Mouse (Mus musculus) left cerebral cortex, postnatal 25 days (tissue): ENCODE results near the gene Lin7b. TPM values are rescaled to one million over a fixed set of nuclear protein-coding genes. Genes with fewer than 3 reads are reported as not detected.
"Not testable (repeated sequence)": the region's sequence is repeated elsewhere in the genome, so short reads cannot be mapped to it uniquely, and the experiment has no call there.

Experiments used
- DNase-seq, 2 experiments: peaks; one replicate each; pipeline ENCODE4 v3.0.0; 2022; ENCODE audit warnings: low spot score in 2 of 2, mixed read lengths in 1 of 2
- intact Hi-C: fragments of 180-260 bp; cut with DNase I; formaldehyde crosslinking; loops from one replicate; pipeline ENCODE4 v1.15.1; 2025
- total RNA-seq, 2 experiments: library from RNA; stranded (reverse); gene quantifications; 2 replicates each; pipeline ENCODE4 v1.2.3; 2021

Gene Lin7b
- total RNA-seq, 2 experiments from 2014 or later = 170 to 176 TPM

DNA sequence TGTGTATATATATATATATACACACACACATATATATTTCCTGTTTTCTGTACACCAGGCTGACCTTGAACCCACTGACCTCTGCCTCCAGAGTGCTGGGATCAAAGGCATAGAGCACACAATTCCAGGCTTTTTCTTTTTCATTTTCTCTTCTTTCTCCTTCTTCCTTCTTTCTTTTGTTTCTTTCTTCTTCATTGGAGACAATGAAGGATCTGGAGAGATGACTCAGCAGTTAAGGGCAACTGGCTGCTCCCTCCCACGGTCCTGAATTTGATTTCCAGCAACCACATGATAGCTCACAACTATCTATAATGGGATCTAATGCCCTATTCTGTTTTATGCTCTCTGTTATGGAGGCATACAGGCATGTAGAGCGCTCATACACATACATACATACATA lies 26.4 kb upstream of the Lin7b start:
- DNase-seq = no peak
- intact Hi-C loops = no loop called here

DNA sequence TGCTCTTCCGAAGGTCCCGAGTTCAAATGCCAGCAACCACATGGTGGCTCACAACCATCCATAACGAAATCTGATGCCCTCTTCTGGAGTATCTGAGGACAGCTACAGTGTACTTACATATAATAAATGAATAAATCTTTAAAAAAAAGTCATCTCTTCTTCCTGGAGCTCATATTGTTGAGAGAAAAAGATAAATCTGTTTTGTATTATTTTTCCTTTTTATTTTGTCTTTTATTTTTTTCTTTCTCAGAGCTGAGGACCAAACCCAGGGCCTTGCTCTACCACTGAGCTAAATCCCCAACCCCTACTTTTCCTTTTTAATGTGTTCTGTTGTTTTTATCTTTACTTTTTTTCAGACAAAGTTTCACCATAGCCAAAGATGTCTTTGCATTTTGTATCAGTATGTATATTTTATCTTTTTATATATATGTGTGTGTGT lies 26.0 kb upstream of the Lin7b start:
- DNase-seq, intact Hi-C loops: not testable (repeated sequence)

DNA sequence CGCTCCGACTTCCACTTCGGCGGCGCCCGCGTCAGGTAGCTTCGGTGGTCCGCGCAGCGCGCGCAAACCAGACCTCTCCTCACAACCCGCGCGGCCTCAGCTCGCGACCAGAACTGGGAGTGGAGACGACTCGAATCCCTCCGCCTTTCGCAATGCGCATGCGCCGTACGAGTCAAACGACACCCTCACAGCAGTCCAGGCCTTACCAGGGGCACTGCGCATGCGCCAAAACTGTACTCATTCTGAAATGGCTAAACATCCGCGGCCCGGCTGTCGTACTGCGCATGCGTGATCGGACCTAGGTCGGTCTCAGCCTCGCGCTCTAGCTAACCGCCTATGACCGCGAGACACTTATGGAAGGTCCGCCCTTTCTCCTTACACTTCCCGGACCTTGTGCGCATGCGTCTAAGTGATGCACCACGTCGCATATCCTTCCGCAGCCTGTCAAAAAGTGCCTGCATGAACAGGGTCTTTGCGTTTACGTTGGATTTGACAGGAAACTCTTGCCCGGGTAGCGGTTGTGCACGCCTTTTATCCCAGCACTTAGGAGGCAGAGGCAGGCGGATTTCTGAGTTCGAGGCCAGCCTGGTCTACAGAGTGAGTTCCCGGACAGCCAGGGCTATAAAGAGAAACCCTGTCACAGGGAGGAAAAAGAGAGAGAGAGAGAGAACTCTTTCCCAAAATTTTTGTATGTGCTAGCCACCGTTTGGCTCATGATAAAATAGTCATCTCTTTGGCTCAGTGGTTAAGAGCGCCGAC lies 25.4 kb upstream of the Lin7b start, which contains the start of gene Snrnp70:
TSS of gene Snrnp70 (minus strand) at position 165 of the 759 bp plus-strand sequence.
- intact Hi-C loops = loop anchor here (2.0 kb wide), 1 partner anchor 19 kb away; no protein-coding TSS in a partner anchor

DNA sequence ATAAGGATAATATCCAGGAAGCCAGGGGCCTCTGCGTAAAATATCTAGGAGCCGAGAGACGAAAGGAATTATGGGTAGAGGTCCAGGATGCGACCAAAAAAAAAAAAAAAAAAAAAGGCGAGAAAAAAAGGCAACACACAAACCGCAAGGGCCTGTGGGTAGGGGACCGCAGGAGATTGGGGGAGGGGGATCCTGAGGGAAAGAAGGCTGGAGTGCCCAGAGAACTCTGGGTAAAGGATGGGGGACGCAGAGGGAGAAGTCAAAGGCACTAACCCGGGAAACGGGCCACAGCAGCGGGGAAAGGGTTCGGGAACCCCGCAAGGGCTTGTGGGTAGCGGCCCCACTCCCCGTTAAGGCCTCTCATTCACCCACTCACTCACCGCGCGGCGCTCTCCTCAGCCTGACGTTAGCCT lies 24.8 kb upstream of the Lin7b start:
- no peak for DNase-seq
- intact Hi-C loops = loop anchor here (2.0 kb wide), 1 partner anchor 18 kb away; no protein-coding TSS in a partner anchor

More for the DNA sequence above, 25.4 kb upstream of the Lin7b start, which contains the start of gene Snrnp70:
- peak; percentile 100 for DNase-seq

DNA sequence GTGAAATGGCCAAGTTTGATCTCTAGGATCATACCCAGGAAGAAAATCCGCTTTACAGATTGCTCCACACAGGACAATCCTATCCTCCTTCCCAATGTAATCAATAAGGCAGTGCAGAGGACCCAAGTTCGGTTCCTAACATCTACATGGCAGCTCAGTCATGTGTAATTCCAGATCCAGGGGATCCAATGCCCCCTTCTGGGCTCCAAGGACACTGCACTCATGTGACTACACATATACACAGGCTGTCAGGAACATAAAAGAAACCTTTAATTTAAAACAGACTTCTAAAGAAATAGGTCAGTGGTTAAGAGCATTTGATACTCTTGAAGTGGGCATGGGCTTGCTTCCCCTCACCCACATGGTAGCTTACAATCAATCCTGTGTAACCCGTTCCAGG lies 15.7 kb upstream of the Lin7b start:
- intact Hi-C loops = no loop called here
- no peak for DNase-seq

DNA sequence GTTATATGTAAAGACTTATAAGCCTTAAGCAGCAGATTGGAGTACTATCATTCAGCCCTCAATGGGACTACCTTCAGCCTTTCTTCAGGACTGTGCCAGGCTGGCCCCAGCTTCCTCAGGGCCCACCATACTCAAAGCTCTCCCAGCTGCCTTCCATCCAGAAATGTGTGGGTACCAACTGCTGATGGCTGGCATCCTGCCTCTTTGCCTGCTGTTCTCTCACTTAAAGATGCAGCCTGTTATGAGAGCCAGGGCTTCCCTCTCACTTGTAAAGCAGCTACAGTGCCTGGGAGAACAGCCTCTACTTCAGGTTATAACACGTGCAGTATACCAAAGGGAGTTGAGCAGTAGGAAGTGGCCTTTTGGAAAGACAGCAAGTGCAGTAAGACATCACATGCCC lies 5.7 kb upstream of the Lin7b start:
- intact Hi-C loops = loop anchor here (2.0 kb wide), 1 partner anchor 19 kb away; the partner anchor contains the start of gene Snrnp70
- DNase-seq = peak in 1 of 2 experiments; percentile 68

DNA sequence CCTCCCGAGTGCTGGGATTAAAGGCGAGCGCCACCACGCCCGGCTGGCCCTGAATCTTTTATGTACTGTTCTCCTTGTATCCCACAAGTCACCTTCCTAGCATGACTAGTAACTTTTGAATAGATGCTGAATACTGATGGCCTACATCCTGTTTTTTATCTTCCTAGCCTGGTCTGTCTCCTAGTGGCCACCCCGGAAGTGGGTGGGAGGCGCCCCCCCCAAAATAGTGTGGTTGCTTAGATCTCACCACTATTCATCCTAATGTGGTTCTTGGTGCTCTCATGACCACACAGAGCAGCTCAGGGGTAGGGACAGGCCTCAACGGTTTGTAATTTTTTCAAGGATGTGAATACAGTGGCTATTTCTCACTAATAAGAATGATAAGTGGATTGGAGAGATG lies 4.2 kb upstream of the Lin7b start:
- intact Hi-C loops = no loop called here
- DNase-seq = no peak

DNA sequence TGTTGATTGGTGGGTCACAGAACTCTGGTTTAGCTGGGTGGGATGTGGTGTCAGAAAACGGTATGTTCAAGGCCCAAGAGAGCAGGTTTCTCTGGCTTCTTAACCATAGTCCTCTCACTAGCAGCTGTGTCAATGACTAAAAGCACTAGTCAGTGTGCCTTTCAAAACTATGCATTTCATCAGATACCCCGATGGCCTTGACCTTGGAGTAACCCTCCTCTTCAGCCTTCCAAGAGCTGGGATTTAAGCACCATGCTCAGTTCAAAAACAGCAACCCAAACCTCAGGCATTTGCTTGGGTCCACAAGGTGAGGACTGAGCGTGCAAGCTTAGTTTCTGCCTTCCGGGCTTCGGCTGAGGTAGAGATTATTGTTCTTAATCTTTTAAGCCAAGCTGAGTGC lies 2.0 kb upstream of the Lin7b start:
- DNase-seq = no peak
- intact Hi-C loops = no loop called here

DNA sequence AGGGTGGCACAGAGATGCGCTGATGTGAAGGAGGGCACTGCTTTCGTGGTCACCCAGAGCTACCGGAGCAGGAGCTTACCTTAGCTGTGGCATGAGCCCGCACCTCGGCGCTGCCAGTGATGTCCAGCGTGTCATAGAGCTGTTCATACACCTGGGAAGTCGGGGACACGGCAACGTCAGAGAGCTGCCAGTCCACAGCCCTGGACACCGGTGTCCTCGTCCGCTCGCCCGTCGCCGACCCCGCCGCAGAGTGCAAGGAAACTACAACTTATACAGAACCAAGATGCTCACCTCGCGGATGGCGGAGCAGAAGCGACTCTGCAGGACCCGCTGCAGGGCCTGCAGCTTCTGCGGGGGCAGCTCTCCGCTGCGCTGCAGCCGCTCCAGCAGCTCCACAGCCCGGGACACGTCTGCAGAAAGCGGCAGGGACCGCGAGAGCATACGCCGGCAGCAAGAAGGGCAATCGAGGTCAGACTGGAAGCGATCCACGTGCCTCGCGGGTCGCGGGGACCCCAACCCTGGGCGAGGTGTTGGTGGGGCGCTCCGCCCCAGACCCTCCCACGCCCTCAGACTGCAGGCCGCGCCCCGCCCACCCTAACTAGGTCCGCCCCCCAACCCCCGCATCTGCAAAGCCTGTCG lies 428 bp downstream of the Lin7b start:
- intact Hi-C loops = loop anchor here (10.0 kb wide), 1 partner anchor 205 kb away; the partner anchor contains the start of gene Slc17a7
- DNase-seq = peak in 1 of 2 experiments; percentile 51

DNA sequence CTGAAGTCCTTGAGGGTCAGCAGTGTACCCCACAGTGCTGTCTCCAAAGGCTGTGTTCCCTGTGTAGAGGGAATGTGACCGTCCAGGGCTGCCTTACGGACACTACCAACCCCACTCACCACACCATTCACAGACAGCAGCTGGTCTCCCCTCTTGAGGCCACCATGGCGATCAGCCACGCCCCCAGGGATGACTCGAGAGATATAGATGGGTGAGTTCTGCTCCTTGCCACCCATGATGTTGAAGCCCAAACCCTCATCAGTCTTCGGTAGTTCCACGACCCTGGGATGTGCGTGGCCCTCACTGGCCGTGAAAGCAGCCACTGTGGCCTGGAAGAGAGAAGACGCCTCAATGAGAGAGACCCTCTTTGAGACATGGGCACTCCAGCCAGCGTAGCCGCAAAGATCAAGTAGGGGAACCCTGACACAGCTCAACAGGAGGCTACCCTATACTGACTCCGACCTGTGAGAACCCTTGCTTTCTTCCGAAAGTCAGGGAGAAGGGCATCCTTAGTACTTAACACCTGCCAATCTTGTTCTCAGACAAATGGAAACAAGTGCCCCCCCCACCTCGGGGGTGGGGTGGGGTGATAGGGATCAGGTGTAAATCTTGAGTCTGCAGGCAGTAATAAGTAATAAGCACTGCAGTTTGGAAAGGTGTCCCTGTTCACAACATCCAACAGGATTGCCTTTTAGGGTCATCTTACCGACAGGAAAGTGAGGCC lies 1.2 kb downstream of the Lin7b start:
- peak in 1 of 2 experiments; percentile 22 for DNase-seq
- intact Hi-C loops = loop anchor here (10.0 kb wide), 1 partner anchor 204 kb away; the partner anchor contains the start of gene Slc17a7

DNA sequence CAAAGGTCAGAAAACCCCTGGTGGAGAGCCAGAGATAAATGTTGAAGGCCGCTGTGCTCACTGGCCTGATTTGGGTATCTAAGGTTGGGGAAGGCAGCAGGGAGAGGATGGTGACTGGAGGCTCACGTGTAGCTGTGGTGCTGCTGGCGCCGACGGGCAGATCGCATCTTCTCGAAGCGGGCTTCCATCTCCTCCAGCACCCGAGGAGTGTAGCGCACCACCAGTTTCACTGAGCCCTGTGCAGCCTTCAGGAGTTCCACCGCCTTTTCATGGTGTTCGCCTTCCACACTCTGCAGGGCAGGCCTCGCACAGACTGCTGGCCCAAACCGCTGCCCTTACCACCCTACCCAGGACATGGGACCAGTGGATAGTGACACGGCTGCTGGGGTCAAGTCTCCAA lies 2.2 kb downstream of the Lin7b start:
- intact Hi-C loops = loop anchor here (10.0 kb wide), 1 partner anchor 203 kb away; the partner anchor contains the start of gene Slc17a7
- peak in 1 of 2 experiments; percentile 51 for DNase-seq

DNA sequence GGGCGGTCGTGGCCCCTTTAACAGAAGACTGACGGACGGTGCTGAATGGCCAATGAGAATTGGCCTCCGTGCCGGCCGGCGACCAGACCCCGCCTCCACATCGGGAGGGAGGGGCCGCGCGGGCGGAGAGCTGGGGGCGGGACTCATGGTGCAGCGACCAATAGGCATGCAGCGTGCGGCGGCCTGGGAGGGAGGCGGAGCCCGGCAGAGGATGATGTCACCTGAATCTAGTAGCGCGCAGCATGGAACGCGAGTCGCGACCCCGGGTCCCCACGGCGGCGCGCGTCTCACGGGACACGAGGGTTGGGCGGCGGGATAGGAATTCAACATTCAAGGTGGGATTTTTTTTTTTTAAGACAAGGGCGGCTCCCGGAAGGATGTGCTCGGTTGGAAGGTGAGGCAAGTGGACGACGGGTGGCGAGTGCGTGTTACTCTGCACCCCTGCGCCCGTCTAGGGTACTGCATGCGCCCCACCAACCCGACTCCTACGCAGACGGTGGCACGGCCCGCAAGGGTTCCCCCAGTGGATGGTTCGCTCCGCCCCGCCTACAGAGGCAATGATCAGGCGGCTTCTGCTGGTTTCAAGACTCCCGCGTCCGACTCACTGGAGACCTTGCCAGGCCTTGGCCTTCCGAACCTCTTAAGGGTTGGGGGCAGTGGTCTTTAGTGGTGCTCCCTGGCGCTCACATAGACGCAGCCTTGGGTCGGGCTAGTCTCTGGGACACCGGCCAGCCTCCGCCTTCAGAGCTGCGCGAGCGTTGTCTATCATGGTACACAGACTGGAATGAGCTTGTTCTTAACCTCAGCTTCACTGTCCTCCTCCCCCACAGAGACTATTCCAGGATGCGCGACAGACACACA lies 3.1 kb downstream of the Lin7b start:
- DNase-seq = peak; percentile 99
- intact Hi-C loops = loop anchor here (10.0 kb wide), 1 partner anchor 202 kb away; the partner anchor contains the start of gene Slc17a7

DNA sequence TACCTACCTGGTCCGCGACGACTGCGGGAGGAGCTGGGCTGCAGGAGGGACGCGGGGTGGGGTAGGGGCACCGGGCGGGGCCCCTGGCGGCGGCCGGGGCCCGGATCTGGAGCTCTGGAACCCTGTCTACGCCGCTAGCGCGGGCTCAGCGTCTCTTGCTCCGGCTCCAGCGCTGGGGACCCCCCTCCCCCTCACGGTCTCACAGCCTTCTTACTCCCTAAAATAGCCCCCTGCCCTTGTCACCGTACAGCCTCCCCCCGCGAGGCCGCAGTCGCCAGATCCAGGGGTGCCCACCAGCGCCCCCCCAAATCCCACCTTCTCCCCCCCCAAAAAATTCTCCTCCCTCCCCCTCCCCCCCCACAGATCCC lies 3.7 kb downstream of the Lin7b start, which contains the start of gene Ppfia3:
TSS of gene Ppfia3 (minus strand) at position 368 of the 368 bp plus-strand sequence.
- no peak for DNase-seq

DNA sequence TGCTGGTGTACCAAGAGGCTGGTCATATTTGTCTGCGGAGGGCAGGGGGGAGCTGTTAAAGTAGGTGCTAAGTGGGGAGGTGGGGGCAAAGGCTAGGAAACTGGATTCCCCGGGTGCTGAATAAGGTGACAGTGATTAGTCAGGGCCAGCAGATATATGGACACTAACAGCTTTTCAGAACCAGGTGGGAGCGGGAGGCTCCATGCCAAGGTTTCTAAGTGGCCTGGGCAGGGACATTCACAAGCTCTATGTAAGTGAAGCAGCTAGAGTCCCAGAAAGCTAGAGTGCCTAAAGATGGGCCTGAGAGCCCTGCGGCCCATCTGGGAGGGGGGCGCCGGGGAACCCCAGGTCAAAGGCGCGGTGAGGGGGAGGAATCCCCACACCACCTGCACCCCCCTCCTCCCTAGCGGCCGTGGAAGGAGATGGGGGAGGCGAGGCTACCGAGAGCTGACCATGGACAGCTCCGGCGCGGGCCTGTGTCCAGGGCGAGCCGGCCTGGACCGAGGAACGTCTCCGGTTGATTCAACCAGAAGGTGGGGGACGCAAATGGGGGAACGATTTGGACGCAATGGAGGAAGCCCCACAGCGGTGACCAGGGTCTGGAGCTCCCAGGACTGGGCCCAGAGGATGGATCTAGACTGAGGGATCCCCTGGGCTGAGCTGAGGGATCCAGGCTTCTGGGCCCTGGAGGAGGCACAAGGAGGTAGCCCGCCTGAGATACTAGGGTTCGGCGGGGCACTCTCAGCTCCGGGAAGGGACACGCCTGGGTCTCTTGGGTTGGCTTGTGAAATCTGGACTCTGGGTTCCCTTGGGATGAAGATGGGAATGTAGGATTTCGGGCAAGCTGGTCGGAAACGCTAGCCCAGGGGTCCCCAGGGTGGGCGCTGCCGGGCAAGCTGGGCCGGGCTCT lies 4.4 kb downstream of the Lin7b start:
- intact Hi-C loops = loop anchor here (10.0 kb wide), 1 partner anchor 201 kb away; the partner anchor contains the start of gene Slc17a7
- peak in 1 of 2 experiments; percentile 49 for DNase-seq

More for the DNA sequence above, 3.7 kb downstream of the Lin7b start, which contains the start of gene Ppfia3:
- intact Hi-C loops = loop anchor here (10.0 kb wide), 1 partner anchor 202 kb away; the partner anchor contains the start of gene Slc17a7

DNA sequence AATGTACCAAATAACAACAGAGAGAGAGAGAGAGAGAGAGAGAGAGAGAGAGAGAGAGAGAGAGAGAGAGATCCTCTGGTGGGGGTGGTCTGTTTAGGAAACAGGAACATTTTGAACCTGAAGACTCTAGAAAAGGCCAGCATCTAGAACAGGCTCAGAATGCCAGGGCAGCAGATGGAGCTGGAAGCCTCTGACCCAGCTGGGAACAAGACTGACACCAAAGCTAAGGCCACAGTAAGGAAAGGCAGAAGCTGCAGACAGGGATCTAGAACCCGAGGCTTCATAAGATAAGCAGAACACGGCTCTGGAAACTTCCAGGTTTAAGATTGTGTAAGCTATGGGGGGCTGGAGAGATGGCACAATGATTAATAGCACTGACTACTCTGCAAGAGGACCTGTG lies 6.4 kb downstream of the Lin7b start:
- intact Hi-C loops = loop anchor here (10.0 kb wide), 1 partner anchor 199 kb away; the partner anchor contains the start of gene Slc17a7
- no peak for DNase-seq

DNA sequence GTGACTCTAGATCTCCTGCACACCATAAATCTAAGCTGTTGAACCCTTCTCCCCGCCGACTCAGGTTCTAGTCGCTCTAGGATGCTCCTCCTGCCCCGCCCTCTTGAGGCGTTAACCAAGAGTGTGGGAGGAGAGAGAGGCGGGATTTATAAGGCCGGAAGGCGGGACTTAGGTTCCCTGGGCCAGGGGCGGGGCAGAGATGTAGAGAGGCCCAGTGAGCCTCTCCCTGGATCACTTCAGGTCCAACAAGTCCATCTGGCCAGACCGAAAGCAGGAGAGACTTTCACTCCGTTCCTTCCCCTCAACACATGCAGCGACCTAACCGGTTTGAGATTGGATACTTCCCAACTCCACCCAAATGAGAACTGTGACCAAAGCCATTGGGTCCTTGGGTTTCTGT lies 7.6 kb downstream of the Lin7b start:
- intact Hi-C loops = loop anchor here (10.0 kb wide), 1 partner anchor 198 kb away; the partner anchor contains the start of gene Slc17a7
- peak; percentile 29 to 58 for DNase-seq

DNA sequence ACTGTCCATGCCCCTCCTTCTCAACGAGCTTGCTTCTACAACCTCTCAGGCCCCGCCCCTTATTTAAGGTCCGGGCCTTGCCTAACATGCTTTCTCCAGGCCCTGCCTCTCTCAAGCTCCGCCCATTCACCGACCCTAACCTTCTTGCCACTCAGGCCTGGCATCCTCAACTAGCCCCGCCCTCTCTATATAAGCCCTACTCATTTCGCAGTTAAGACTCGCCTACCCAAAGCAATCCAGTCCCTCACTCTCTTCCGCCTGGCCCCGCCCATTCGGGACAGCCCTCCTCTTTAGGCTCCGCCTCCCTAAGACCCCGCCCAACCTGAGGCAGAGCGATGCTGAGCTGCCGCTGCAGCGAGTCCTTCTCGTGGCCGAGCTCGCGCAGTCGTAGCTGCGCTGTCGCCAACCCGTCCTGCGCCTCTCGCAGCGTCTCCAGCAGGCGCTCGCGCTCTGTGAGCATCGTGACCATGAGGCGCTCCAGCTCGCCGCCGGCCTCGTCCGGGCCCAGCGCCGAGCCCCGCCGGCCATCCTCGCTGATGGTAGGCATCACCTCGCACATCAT lies 9.1 kb downstream of the Lin7b start:
- peak; percentile 79 to 90 for DNase-seq
- intact Hi-C loops = loop anchor here (10.0 kb wide), 1 partner anchor 197 kb away; the partner anchor contains the start of gene Slc17a7
